Mouse (Mus musculus) olfactory bulb, adult 2 months (tissue): ENCODE measurements at regions not wholly inside any gene's neighbourhood (a gene's known extent, or its start where the extent isn't known, plus 50 kb on each side); places are given as distances from the start of the nearest gene placed in this dataset.

Source experiments
- CTCF ChIP-seq: fragments of 200-500 bp; IDR thresholded peaks from 2 replicates; pipeline ENCODE4 v1.5.1; 2012; ENCODE audit warnings: low read depth, mild to moderate bottlenecking, low read length, moderate library complexity; ENCODE audit not compliant: insufficient read depth
- POLR2A ChIP-seq: fragments of 200-500 bp; IDR thresholded peaks from 2 replicates; pipeline ENCODE4 v1.6.1; 2012; ENCODE audit warnings: mild to moderate bottlenecking, low read depth, low read length, moderate library complexity; ENCODE audit not compliant: insufficient read depth

GRCm38 (mm10) chr1:137839703-137840102 is 335.8 kb downstream of the Ptprc start:
- TF ChIP-seq CTCF: no peak
- no peak for TF ChIP-seq POLR2A
